Mouse (Mus musculus): Measurements from ENCODE around the gene Eif2b3.

Eif2b3 gene

GRCm38 (mm10) chr4:117014901-117015415 lies 4.2 kb upstream of the Eif2b3 start:
- no peak for DNase-seq (ENCODE audit: low spot score in 2 of 2)

DNA sequence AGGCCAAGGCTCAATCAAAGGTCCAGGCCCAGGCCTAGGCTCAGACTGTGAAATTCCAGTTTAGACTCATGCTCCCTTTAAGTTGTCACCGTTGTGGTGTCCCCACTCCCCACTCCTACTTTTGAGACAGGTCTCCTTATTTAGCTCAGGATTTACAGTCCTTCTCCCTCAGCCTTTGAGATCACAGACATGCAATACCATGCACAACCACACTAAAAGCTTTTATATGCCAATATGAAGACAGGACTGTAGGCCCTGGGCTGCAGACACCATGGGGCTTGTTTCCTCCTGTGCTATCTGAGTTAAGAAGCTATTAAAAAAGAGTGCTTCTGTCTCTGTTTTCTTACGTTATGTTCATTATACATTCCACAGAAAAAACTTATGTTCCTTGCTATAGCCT lies 1.5 kb upstream of the Eif2b3 start:
- DNase-seq (ENCODE audit: low spot score in 2 of 2), result no peak

- no peak for DNase-seq (ENCODE audit: low spot score in 2 of 2)
Measured at GRCm38 (mm10) chr4:117018327-117018726, 875 bp upstream of the Eif2b3 start.

- no peak for DNase-seq (ENCODE audit: low spot score in 2 of 2)
Measured at GRCm38 (mm10) chr4:117023469-117023868, 4.3 kb downstream of the Eif2b3 start.

GRCm38 (mm10) chr4:117031105-117031504 lies 11.9 kb downstream of the Eif2b3 start:
- no peak for DNase-seq (ENCODE audit: low spot score in 2 of 2)

DNA sequence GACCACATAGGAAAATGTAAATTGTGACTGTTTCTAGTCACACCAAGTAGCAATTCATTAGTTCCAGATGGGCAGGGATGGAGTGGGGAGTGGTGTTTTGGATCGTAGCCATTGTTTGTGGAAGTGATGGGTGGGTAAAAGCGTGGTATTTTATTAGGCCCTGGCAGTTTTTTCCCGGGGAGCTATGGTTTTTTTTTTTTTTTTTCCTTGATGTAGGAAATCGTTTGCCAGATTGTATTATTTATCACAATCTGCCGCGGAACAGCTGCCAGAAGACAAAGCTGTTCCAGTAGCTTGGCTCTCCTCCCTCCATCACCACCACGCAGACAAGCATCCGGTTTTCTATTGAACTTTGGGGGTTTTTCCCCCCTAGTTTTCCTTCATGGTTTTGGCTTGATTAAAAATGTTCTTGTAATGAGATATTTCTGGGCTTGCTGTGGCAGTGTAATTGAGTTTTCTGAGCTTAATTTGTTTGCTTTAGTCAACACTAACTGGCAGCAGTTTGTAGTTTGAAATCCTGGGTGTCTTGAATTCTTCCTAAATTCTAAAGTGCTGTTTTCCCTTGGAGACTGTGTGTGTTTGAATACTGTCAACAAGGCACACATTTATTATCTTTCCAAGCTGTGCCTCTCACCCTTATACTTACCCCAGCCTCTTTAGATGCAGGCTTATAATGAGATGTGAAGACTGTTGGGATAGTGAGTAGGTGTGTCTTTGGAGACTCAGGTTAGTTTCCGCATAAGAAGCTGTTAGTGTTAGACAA lies 20.9 kb downstream of the Eif2b3 start:
- peak; percentile 54 to 72 for DNase-seq (ENCODE audit: low spot score in 2 of 2)

DNA sequence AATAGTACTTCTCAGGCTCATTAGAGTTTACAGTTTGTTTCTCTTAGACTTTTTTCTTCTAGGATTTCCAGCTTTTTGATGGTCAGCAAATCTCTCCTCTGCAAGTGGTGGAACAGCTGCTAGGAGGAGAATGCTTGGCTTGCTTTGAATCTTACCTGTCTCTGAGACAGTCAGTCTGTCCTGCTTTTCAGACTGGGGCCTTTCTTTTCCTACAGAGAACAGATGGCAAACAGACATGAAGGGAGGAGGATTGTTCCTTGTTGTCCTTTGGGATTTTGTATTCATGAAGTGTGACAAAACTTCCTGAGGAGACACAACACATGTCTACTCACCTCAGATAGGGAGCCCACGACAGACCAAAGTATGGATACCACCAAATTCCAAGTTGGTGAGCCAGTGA lies 21.6 kb downstream of the Eif2b3 start:
- peak in 1 of 2 experiments; percentile 16 for DNase-seq (ENCODE audit: low spot score in 2 of 2)

GRCm38 (mm10) chr4:117041283-117041721 lies 22.1 kb downstream of the Eif2b3 start:
- DNase-seq (ENCODE audit: low spot score in 2 of 2), result peak; percentile 85 to 89

GRCm38 (mm10) chr4:117048836-117049235 lies 29.6 kb downstream of the Eif2b3 start:
- DNase-seq (ENCODE audit: low spot score in 2 of 2), result peak; percentile 74 to 79

- DNase-seq (ENCODE audit: low spot score in 2 of 2), result no peak
Measured at GRCm38 (mm10) chr4:117049485-117049884, 30.3 kb downstream of the Eif2b3 start.

- DNase-seq (ENCODE audit: low spot score in 2 of 2), result peak; percentile 63 to 67
Measured at GRCm38 (mm10) chr4:117052626-117053025, 33.4 kb downstream of the Eif2b3 start.

DNA sequence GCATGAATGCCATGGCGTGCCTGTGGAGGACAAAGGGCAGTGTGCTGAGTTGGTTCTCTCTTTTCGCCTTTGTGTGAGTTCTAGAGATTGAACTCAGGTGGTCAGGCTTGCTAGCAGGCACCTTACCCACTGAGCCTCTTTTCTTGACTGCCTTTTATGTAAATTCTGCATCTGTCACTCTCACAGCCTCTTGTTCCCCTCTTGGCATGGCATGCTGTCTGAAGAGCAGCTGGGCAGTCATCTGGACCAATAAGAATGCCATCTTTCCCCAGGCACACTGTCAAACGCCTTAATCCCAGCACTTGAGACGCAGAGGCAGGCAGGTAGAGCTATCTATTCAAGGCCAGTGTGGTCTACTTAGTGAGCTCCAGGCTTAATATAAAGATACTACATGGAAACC lies 34.8 kb downstream of the Eif2b3 start:
- DNase-seq (ENCODE audit: low spot score in 2 of 2), result no peak

GRCm38 (mm10) chr4:117056102-117056501 lies 36.9 kb downstream of the Eif2b3 start:
- DNase-seq (ENCODE audit: low spot score in 2 of 2), result no peak

DNA sequence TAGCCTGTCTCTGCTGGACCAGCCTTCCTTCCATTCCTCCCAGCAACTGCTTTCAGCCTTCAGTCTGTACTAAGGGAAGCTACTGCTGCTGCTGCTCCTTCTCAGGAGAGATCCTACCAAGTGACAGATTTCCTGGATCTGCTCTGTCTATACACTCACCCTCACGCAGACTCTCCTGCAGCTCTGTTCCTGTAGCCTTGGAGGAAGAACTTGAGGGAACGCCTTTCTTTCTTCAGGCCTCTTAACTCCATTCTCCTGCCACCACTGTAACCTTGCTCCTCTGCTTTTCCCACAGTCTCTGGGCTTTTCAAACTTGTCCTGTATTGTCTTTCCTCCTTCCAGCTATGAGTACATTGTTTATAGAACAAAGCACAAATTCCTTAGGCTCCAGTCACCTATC lies 37.3 kb downstream of the Eif2b3 start:
- no peak for DNase-seq (ENCODE audit: low spot score in 2 of 2)

DNA sequence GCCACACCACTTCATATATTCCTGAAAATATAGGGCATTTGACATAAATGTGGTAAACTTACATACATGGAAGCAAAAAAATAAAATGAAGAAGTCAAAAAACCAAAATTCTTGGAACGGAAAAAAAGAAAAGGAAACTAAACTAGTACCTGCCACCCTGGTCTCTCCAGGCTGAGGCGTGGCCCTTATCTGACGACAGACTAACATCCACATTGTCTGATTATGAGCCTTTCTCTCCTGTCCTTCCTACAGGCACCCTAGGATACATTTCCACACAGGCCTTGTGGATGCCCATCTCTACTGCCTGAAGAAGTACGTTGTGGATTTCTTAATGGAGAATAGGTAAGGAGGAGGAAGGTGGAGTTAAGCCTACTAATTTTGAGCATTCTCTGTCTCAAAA lies 39.3 kb downstream of the Eif2b3 start:
- DNase-seq (ENCODE audit: low spot score in 2 of 2), result no peak

GRCm38 (mm10) chr4:117062700-117063390 lies 43.6 kb downstream of the Eif2b3 start:
- no peak for DNase-seq (ENCODE audit: low spot score in 2 of 2)

- DNase-seq (ENCODE audit: low spot score in 2 of 2), result no peak
Measured at GRCm38 (mm10) chr4:117068035-117068434, 48.8 kb downstream of the Eif2b3 start.

DNA sequence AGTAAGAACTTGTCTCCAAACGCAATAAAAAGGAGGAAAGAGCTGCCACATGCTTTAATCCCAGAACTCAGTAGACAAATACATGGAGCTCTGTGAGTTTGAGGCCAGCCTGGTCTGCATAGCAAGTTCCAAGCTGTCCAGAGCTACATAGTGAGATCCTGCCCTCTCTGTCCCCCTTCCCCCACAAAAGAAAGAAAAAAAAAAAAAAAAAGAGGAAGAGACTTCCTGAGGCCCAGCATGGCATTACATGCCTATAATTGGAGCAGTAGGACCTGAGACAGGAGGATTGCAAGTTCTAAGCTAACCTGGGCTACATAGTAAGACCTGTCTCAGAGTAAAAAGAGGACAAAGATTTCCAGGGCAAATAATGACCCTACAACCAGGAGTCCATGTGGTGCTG lies 50.4 kb downstream of the Eif2b3 start:
- no peak for DNase-seq (ENCODE audit: low spot score in 2 of 2)

- DNase-seq (ENCODE audit: low spot score in 2 of 2), result no peak
Measured at GRCm38 (mm10) chr4:117070624-117071023, 51.4 kb downstream of the Eif2b3 start.

DNA sequence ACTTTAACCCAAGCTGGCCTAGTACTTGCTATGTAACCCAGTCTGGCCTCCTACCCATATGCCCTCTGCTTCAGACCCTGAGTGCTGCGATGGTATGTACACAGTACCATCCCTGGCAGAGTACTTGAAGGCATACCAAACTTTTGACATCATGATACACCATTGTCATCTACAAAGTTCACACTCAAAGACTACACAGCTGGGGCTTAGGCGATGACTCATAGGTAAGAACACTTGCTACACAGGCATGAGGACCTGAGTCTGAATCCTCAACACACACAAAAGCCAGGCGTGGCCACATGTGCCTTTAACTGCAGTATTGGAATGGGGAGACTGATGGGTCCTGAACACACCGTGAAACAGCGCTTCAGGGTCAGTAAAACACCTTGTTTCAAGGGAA lies 52.0 kb downstream of the Eif2b3 start:
- DNase-seq (ENCODE audit: low spot score in 2 of 2), result no peak

- DNase-seq (ENCODE audit: low spot score in 2 of 2), result no peak
Measured at GRCm38 (mm10) chr4:117087948-117088640, 68.9 kb downstream of the Eif2b3 start.

GRCm38 (mm10) chr4:117090586-117090985 lies 71.4 kb downstream of the Eif2b3 start:
- DNase-seq (ENCODE audit: low spot score in 2 of 2), result no peak
